Mouse (Mus musculus) G1E (cell line): ENCODE measurements around the gene Sorbs1. TPM values are rescaled to one million over a fixed set of nuclear protein-coding genes. Genes with fewer than 3 reads are reported as not detected.

Experiments
- ATAC-seq: 2 replicates; pipeline ENCODE4 v1.8.0; 2016; ENCODE audit warnings: mild to moderate bottlenecking; ENCODE audit not compliant: insufficient number of reproducible peaks, poor library complexity, low FRiP score, severe bottlenecking; ENCODE audit errors: extremely low read depth
- DNase-seq: peaks from one replicate; pipeline ENCODE4 v3.0.0; 2012; ENCODE audit warnings: low spot score
- H3K27me3 ChIP-seq: 2 replicates; pipeline ENCODE4 v1.6.1; 2012; ENCODE audit warnings: mild to moderate bottlenecking, low read length, inconsistent platforms; ENCODE audit not compliant: insufficient read depth
- H3K36me3 ChIP-seq: replicated peaks from 2 replicates; pipeline ENCODE3; 2012; ENCODE audit warnings: mild to moderate bottlenecking, inconsistent platforms
- H3K4me1 ChIP-seq: 2 replicates; pipeline ENCODE4 v1.6.1; 2012; ENCODE audit warnings: low read depth, low read length, inconsistent platforms, mixed read lengths; ENCODE audit not compliant: insufficient read depth
- H3K4me3 ChIP-seq: 2 replicates; pipeline ENCODE4 v1.5.1; 2012; ENCODE audit warnings: low read depth, mild to moderate bottlenecking, inconsistent platforms, low read length, moderate library complexity, mixed read lengths
- H3K9me3 ChIP-seq: replicated peaks from 2 replicates; pipeline ENCODE4 v1.6.1; 2012; ENCODE audit warnings: inconsistent platforms
- CTCF ChIP-seq: IDR thresholded peaks from 2 replicates; pipeline ENCODE4 v1.5.1; 2012; ENCODE audit warnings: low read depth, low read length, inconsistent platforms, mixed read lengths
- GATA1 ChIP-seq: IDR thresholded peaks from 2 replicates; pipeline ENCODE4 v1.6.1; 2012; ENCODE audit warnings: borderline replicate concordance, low read length, inconsistent platforms, mixed read lengths
- GATA2 ChIP-seq: IDR thresholded peaks from 2 replicates; pipeline ENCODE4 v1.6.1; 2012; ENCODE audit warnings: low read depth, low read length, inconsistent platforms, borderline replicate concordance
- POLR2AphosphoS5 ChIP-seq: IDR thresholded peaks from 2 replicates; pipeline ENCODE4 v1.6.1; 2012; ENCODE audit warnings: low read depth, low read length, inconsistent platforms; ENCODE audit not compliant: insufficient replicate concordance
- TAL1 ChIP-seq: conservative IDR thresholded peaks from 2 replicates; pipeline ENCODE4 v1.6.1; 2012; ENCODE audit warnings: low read depth, low read length, inconsistent platforms, mixed read lengths
- polyA plus RNA-seq: library from polyadenylated mRNA; stranded (reverse); fragments of >175 nt; gene quantifications from 2 replicates; pipeline ENCODE4 v1.2.3, GENCODE M21; 2012
- total RNA-seq, 2 experiments: library from RNA; stranded (forward) in 1 of 2; stranded (reverse) in 1 of 2; fragments of 200-1000 nt in 1 of 2; fragments of >200 nt in 1 of 2; fragmentation: Nextera tagmentation in 1 of 2; gene quantifications; 2 replicates each; pipeline ENCODE4 v1.2.3; 2014 to 2017

Gene Sorbs1
- total and polyA plus RNA-seq, 3 experiments, result 9.2 to 64.2 (median 19.2) TPM

DNA sequence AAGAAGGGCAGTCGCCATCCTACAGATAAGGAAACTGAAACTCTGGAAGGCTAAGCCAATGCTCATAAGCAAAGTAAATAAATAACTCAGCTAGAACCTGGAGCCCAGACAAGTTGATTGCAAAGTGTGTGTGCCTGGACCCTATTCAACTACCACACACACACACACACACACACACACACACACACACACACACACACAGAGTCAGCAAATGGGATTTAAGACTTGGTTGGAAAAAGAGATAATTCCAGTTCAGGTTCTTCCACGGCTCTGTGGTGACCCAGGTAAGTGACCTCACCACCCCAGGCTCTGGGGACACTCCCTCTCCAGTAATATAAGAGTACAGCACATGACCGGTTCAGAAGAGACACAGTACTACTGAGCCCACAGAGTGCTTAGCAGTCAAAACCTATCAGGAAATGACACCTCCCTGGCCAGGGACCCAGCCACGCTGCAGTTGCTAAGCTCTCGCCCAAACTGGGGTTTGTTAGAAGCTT, 36.1 kb downstream of the Sorbs1 start:
- ATAC-seq (no peak), DNase-seq (no peak)
- Histone ChIP-seq H3K36me3 (peaks cover 39% of the 10 kb centered on the region), H3K4me3 (no peak overlapping the region), H3K27me3 (no peaks in the 10 kb centered on the region), H3K4me1 (peaks cover 3% of the 10 kb centered on the region), H3K9me3 (no peaks in the 10 kb centered on the region)
- no peak for TF ChIP-seq GATA1
- no peak for TF ChIP-seq POLR2AphosphoS5
- TF ChIP-seq GATA2, result no peak
- no peak for TF ChIP-seq CTCF
- TF ChIP-seq TAL1, result no peak

DNA sequence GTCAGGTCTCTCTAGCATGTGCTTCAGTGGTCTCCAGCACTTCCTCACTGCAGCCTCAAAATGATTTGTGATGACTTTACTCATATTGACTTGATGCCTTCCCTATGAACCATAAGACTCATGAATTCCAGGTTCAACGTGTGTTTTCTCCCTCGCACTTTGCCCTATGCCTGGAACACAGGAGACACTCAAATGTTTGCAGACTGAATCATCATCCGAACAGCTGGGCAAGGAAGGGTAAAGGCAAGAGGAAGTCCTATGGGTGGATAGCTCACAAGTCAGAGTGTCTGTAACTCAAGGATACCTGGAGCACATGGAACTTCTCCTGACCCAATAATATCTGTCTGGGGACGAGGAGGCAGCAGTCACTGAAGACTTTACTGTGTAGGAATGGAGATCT, 37.1 kb downstream of the Sorbs1 start:
- TF ChIP-seq POLR2AphosphoS5, result no peak
- no peak for TF ChIP-seq GATA1
- Histone ChIP-seq H3K9me3 (no peaks in the 10 kb centered on the region), H3K4me1 (peaks cover 3% of the 10 kb centered on the region), H3K4me3 (no peak overlapping the region), H3K36me3 (peaks cover 38% of the 10 kb centered on the region), H3K27me3 (no peaks in the 10 kb centered on the region)
- DNase-seq (no peak), ATAC-seq (no peak)

DNA sequence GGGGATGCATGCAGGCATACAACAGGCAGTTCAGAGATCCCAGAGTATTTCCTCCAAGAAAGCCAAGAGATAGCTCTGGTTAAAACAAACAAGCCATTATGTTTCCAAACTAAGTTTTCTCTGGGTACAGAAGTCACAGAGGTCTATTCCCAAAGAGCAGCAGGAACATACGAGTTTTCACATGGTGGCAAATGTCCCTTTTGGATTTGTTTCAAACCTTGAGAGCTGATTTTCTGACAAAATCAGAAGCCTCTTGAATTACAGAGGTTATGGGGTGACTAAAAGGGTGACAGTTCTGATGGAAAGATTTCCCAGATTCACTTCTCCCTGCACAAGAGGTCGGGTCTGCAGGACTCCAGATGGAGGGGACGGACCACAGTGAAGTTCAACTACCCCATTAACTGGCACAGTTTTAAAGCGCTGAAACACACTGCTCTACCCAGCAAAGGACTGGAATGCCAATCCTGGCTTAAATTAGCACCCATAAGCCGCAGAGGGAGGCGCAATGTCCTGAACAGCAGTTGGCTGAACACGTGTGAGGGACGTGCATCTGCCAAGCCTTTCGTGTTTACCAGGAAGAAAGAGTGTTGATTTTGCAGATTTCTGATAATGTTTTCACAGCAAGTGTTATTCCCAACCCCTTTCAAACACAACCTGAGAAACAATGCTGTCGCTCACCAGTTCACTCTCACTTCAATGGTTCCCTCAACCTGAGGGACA, 41.9 kb downstream of the Sorbs1 start:
- ATAC-seq (no peak), DNase-seq (no peak)

DNA sequence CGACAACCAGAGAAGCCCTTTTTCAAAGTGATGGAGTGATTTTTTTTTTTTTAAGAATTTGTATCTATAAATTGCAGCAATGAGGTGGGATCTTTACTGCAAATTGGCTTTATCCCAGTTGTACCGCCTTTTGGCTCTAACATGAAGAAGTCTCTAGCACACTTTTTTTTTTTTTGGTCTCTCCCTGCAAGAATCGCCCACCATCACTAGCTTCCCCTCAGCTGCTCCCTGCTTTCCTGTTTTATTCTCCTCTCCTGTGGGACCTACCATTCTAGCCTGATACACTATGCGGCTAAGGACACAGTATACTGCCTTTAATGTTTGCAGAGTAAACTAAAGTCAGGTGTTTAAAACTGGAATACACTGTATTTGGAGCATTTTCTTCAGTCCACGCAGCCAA, 43.8 kb downstream of the Sorbs1 start:
- Histone ChIP-seq H3K4me1 (no peaks in the 10 kb centered on the region), H3K27me3 (no peaks in the 10 kb centered on the region), H3K36me3 (peaks cover 35% of the 10 kb centered on the region), H3K4me3 (no peak overlapping the region), H3K9me3 (no peaks in the 10 kb centered on the region)
- ATAC-seq (no peak), DNase-seq (no peak)
- TF ChIP-seq POLR2AphosphoS5 (no peak), TAL1 (no peak), GATA2 (no peak), GATA1 (no peak), CTCF (no peak)

More for the DNA sequence above, 41.9 kb downstream of the Sorbs1 start:
- H3K36me3 ChIP-seq, result peaks cover 44% of the 10 kb centered on the region
- no peaks in the 10 kb centered on the region for H3K27me3 ChIP-seq
- TF ChIP-seq TAL1, result no peak
- no peak for TF ChIP-seq GATA1
- no peak for TF ChIP-seq GATA2
- no peak for TF ChIP-seq POLR2AphosphoS5
- no peak for TF ChIP-seq CTCF
- no peak overlapping the region for H3K4me3 ChIP-seq
- H3K4me1 ChIP-seq, result no peaks in the 10 kb centered on the region; the same call in 1 of the 2 replicates
- no peaks in the 10 kb centered on the region for H3K9me3 ChIP-seq

DNA sequence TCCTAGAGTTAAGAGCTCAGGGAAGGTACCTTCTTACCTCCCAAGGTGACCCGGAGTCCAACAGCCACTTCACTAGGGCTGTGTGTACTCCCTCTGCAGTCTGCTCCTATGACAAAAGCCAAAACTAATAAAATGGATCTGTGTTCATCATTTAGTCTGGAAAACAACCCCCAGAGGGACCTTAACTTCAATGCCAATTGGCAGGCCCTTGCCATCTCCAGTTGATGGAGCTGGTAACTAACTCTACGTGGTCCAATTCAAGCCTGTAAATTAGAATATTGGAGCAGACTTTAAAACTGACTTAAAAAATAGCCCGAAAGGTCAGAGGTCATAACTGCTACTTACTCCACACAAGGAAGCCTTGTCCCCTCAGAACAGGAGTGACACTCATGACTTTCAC, 45.3 kb downstream of the Sorbs1 start:
- no peaks in the 10 kb centered on the region for H3K4me1 ChIP-seq

DNA sequence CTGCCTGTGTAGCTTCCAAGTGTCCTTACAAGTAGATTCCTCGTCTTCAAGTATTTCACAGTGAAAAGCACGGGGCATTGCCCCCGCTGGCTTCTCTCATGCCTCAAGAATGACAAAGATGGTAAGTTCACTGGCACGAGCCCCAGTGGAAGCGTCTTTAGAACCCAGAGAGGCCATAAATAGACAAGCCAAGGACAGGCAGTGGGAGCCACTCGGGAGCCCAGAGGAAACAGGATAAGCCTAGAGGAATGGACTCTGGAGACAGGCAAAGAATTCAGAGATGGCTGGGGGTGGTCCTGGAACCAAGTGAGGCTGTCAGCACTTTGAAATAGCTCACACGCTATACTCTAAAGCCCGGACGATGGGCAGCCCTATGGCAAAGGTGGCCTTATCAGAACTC, 45.8 kb downstream of the Sorbs1 start:
- TF ChIP-seq POLR2AphosphoS5, result no peak
- no peak for TF ChIP-seq GATA2
- no peaks in the 10 kb centered on the region for H3K27me3 ChIP-seq
- peaks cover 36% of the 10 kb centered on the region for H3K36me3 ChIP-seq
- ATAC-seq (no peak), DNase-seq (no peak)
- no peak overlapping the region for H3K4me3 ChIP-seq
- H3K9me3 ChIP-seq, result no peaks in the 10 kb centered on the region
- H3K4me1 ChIP-seq, result peaks cover 3% of the 10 kb centered on the region; the same call in 1 of the 2 replicates

More for the DNA sequence above, 45.3 kb downstream of the Sorbs1 start:
- H3K27me3 ChIP-seq, result no peaks in the 10 kb centered on the region
- no peak for TF ChIP-seq GATA2
- no peak for TF ChIP-seq POLR2AphosphoS5
- TF ChIP-seq GATA1, result no peak
- no peak for TF ChIP-seq CTCF
- TF ChIP-seq TAL1, result no peak
- no peak for ATAC-seq
- no peak overlapping the region for H3K4me3 ChIP-seq
- peaks cover 37% of the 10 kb centered on the region for H3K36me3 ChIP-seq
- no peak for DNase-seq
- no peaks in the 10 kb centered on the region for H3K9me3 ChIP-seq
